Mouse (Mus musculus) kidney, postnatal 36 days (tissue): ENCODE results near the gene Il1a.

Experiments used
- DNase-seq, 2 experiments: peaks; one replicate each; pipeline ENCODE4 v3.0.0; 2021 to 2022; ENCODE audit warnings: mixed read lengths in 2 of 2

Gene Il1a

GRCm38 (mm10) chr2:129261151-129261794 is 48.5 kb downstream of the Il1a start:
- no peak for DNase-seq

- no peak for DNase-seq
Observed at GRCm38 (mm10) chr2:129260646-129261045, 49.1 kb downstream of the Il1a start.

- peak; percentile 78 to 79 for DNase-seq
Observed at GRCm38 (mm10) chr2:129258475-129259211, 51.1 kb downstream of the Il1a start.

GRCm38 (mm10) chr2:129258056-129258455 is 51.7 kb downstream of the Il1a start:
- DNase-seq: no peak

GRCm38 (mm10) chr2:129256006-129256405 is 53.8 kb downstream of the Il1a start:
- DNase-seq: no peak

- no peak for DNase-seq
Observed at GRCm38 (mm10) chr2:129254076-129254475, 55.7 kb downstream of the Il1a start.

GRCm38 (mm10) chr2:129253631-129253970 is 56.2 kb downstream of the Il1a start:
- DNase-seq: peak; percentile 44 to 53

GRCm38 (mm10) chr2:129252836-129253630 is 56.7 kb downstream of the Il1a start:
- DNase-seq: no peak
